Mouse (Mus musculus) MEL (cell line): ENCODE data around the gene Cntnap1. TPM values are rescaled to one million over a fixed set of nuclear protein-coding genes. Genes with fewer than 3 reads are reported as not detected.

Experiments used
- DNase-seq: peaks from one replicate; pipeline ENCODE4 v3.0.0; 2011; ENCODE audit warnings: low read depth, low spot score
- H3K27ac ChIP-seq: 2 replicates; pipeline ENCODE4 v1.5.1; 2012; ENCODE audit warnings: low read depth, mild to moderate bottlenecking, control low read depth, low read length, moderate library complexity; ENCODE audit not compliant: control insufficient read depth
- H3K27me3 ChIP-seq, 2 experiments: fragments of 150-350 bp in 1 of 2; sonication (generic) in 1 of 2; 2 replicates each; pipeline ENCODE4 v1.6.1; 2012; ENCODE audit warnings: low read length in 2 of 2, mild to moderate bottlenecking in 2 of 2, improper control_type of control experiment in 1 of 2, moderate library complexity in 1 of 2; ENCODE audit not compliant: insufficient read depth in 2 of 2, control insufficient read depth in 1 of 2
- H3K36me3 ChIP-seq, 2 experiments: 2 replicates each; pipeline ENCODE4 v1.6.1; 2012 to 2014; ENCODE audit warnings: low read length in 2 of 2, improper control_type of control experiment in 1 of 2, inconsistent platforms in 1 of 2, mild to moderate bottlenecking in 1 of 2; ENCODE audit not compliant: insufficient read depth in 2 of 2, control insufficient read depth in 1 of 2
- H3K4me1 ChIP-seq, 2 experiments: fragments of 150-350 bp in 1 of 2; sonication (generic) in 1 of 2; 2 replicates each; pipeline ENCODE4 v1.6.1; 2012; ENCODE audit warnings: low read length in 2 of 2, improper control_type of control experiment in 1 of 2, mild to moderate bottlenecking in 1 of 2; ENCODE audit not compliant: insufficient read depth in 2 of 2, control insufficient read depth in 1 of 2
- H3K4me3 ChIP-seq, 2 experiments: fragments of 150-350 bp in 1 of 2; sonication (generic) in 1 of 2; 2 replicates each; pipeline ENCODE4 v1.5.1; 2012; ENCODE audit warnings: low read depth in 2 of 2, low read length in 2 of 2, mild to moderate bottlenecking in 2 of 2, moderate library complexity in 2 of 2, control low read depth in 1 of 2, improper control_type of control experiment in 1 of 2; ENCODE audit not compliant: control insufficient read depth in 1 of 2, insufficient read depth in 1 of 2
- H3K79me2 ChIP-seq: 2 replicates; pipeline ENCODE4 v1.6.1; 2012; ENCODE audit warnings: mild to moderate bottlenecking, low read length, moderate library complexity; ENCODE audit not compliant: control insufficient read depth, poor library complexity, insufficient read depth
- H3K9ac ChIP-seq: 2 replicates; pipeline ENCODE4 v1.6.1; 2012; ENCODE audit warnings: low read depth, mild to moderate bottlenecking, control low read depth, low read length, moderate library complexity; ENCODE audit not compliant: control insufficient read depth, poor library complexity, severe bottlenecking
- H3K9me3 ChIP-seq: fragments of 150-350 bp; sonication (generic); replicated peaks from 2 replicates; pipeline ENCODE4 v1.6.1; 2012; ENCODE audit warnings: mild to moderate bottlenecking, low read length, improper control_type of control experiment, moderate library complexity; ENCODE audit not compliant: insufficient read depth
- CHD1 ChIP-seq: IDR thresholded peaks from 2 replicates; pipeline ENCODE4 v1.6.1; 2012; ENCODE audit warnings: low read depth, mild to moderate bottlenecking, inconsistent platforms, low read length, improper control_type of control experiment
- CTCF ChIP-seq, 3 experiments: IDR thresholded peaks in 2 of 3; conservative IDR thresholded peaks in 1 of 3; 2 replicates each; pipeline ENCODE4 v1.5.1; 2011 to 2012; ENCODE audit warnings: low read length in 3 of 3, low read depth in 2 of 3, mild to moderate bottlenecking in 2 of 3, improper control_type of control experiment in 1 of 3, inconsistent platforms in 1 of 3, mixed read lengths in 1 of 3, moderate library complexity in 1 of 3; ENCODE audit not compliant: control insufficient read depth in 1 of 3, insufficient read depth in 1 of 3, poor library complexity in 1 of 3, severe bottlenecking in 1 of 3
- E2F4 ChIP-seq: IDR thresholded peaks from 2 replicates; pipeline ENCODE4 v1.6.1; 2011; ENCODE audit warnings: low read depth, low read length, improper control_type of control experiment, borderline replicate concordance
- GABPA ChIP-seq: IDR thresholded peaks from 2 replicates; pipeline ENCODE4 v1.6.1; 2012; ENCODE audit warnings: low read depth, mild to moderate bottlenecking, inconsistent platforms, low read length, improper control_type of control experiment, moderate library complexity
- HCFC1 ChIP-seq: IDR thresholded peaks from 2 replicates; pipeline ENCODE4 v1.6.1; 2012; ENCODE audit warnings: low read depth, mild to moderate bottlenecking, inconsistent platforms, low read length, improper control_type of control experiment, moderate library complexity
- JUND ChIP-seq: IDR thresholded peaks from 2 replicates; pipeline ENCODE4 v1.6.1; 2011; ENCODE audit warnings: low read depth, mild to moderate bottlenecking, improper control_type of control experiment, low read length
- KAT2A ChIP-seq: conservative IDR thresholded peaks from 2 replicates; pipeline ENCODE4 v1.6.1; 2012; ENCODE audit warnings: low read depth, low read length, improper control_type of control experiment, inconsistent platforms
- MAFK ChIP-seq: IDR thresholded peaks from 2 replicates; pipeline ENCODE4 v1.6.1; 2011; ENCODE audit warnings: low read depth, mild to moderate bottlenecking, low read length, improper control_type of control experiment, borderline replicate concordance
- MAX ChIP-seq: IDR thresholded peaks from 2 replicates; pipeline ENCODE4 v1.6.1; 2011; ENCODE audit warnings: low read length, improper control_type of control experiment
- MAZ ChIP-seq: IDR thresholded peaks from 2 replicates; pipeline ENCODE4 v1.6.1; 2012; ENCODE audit warnings: low read depth, mild to moderate bottlenecking, inconsistent platforms, low read length, improper control_type of control experiment
- MEF2A ChIP-seq: IDR thresholded peaks from 2 replicates; pipeline ENCODE4 v1.6.1; 2014; ENCODE audit warnings: low read depth, mild to moderate bottlenecking, inconsistent platforms, low read length, improper control_type of control experiment; ENCODE audit not compliant: poor library complexity, insufficient replicate concordance, severe bottlenecking; ENCODE audit errors: extremely low read depth
- POLR2AphosphoS2 ChIP-seq: IDR thresholded peaks from 2 replicates; pipeline ENCODE4 v1.6.1; 2011; ENCODE audit warnings: low read length, improper control_type of control experiment
- POLR2AphosphoS5 ChIP-seq: IDR thresholded peaks from 2 replicates; pipeline ENCODE4 v1.6.1; 2012; ENCODE audit warnings: low read depth, borderline replicate concordance, mild to moderate bottlenecking, inconsistent platforms, low read length, moderate library complexity, mixed read lengths
- RAD21 ChIP-seq: IDR thresholded peaks from 2 replicates; pipeline ENCODE4 v1.6.1; 2011; ENCODE audit warnings: mild to moderate bottlenecking, low read depth, low read length, improper control_type of control experiment
- RCOR1 ChIP-seq: IDR thresholded peaks from 2 replicates; pipeline ENCODE4 v1.6.1; 2012; ENCODE audit warnings: low read depth, mild to moderate bottlenecking, inconsistent platforms, low read length, improper control_type of control experiment
- SMC3 ChIP-seq: IDR thresholded peaks from 2 replicates; pipeline ENCODE4 v1.6.1; 2011; ENCODE audit warnings: low read depth, low read length, improper control_type of control experiment
- TAL1 ChIP-seq: IDR thresholded peaks from 2 replicates; pipeline ENCODE4 v1.6.1; 2012; ENCODE audit warnings: mild to moderate bottlenecking, inconsistent platforms, low read length, moderate library complexity, mixed read lengths
- USF1 ChIP-seq: IDR thresholded peaks from 2 replicates; pipeline ENCODE4 v1.6.1; 2014; ENCODE audit warnings: low read depth, mild to moderate bottlenecking, inconsistent platforms, low read length, improper control_type of control experiment, moderate library complexity
- ZC3H11A ChIP-seq: IDR thresholded peaks from 2 replicates; pipeline ENCODE4 v1.6.1; 2012; ENCODE audit warnings: low read depth, mild to moderate bottlenecking, inconsistent platforms, low read length, improper control_type of control experiment
- ZKSCAN1 ChIP-seq: IDR thresholded peaks from 2 replicates; pipeline ENCODE4 v1.6.1; 2012; ENCODE audit warnings: low read depth, mild to moderate bottlenecking, inconsistent platforms, low read length, improper control_type of control experiment, moderate library complexity
- ZMIZ1 ChIP-seq: IDR thresholded peaks from 2 replicates; pipeline ENCODE4 v1.6.1; 2012; ENCODE audit warnings: low read depth, mild to moderate bottlenecking, inconsistent platforms, low read length, improper control_type of control experiment, moderate library complexity
- ZNF384 ChIP-seq: IDR thresholded peaks from 2 replicates; pipeline ENCODE4 v1.6.1; 2012; ENCODE audit warnings: low read depth, mild to moderate bottlenecking, inconsistent platforms, low read length, improper control_type of control experiment
- polyA plus RNA-seq, 2 experiments: library from polyadenylated mRNA; stranded (reverse) in 1 of 2; unstranded in 1 of 2; fragments of >175 nt in 1 of 2; fragments of >200 nt in 1 of 2; gene quantifications; 2 replicates each; pipeline versions ENCODE4 v1.2.1 to v1.2.4; 2012; ENCODE audit warnings: low replicate concordance in 2 of 2, low read depth in 1 of 2; ENCODE audit not compliant: insufficient read length in 2 of 2, insufficient read depth in 1 of 2, missing spikeins in 1 of 2
- total RNA-seq: library from RNA; depleted of rRNA; stranded (reverse); fragments of 300-350 nt; gene quantifications from 2 replicates; pipeline ENCODE4 v1.2.3, GENCODE M21; 2012

Gene Cntnap1
- total and polyA plus RNA-seq, 3 experiments = 0.01 TPM; not detected in 2

- H3K4me1 ChIP-seq = peaks cover 0 to 10% of the 10 kb centered on the region in 2 experiments; a peak in 2 of 4 replicates
- H3K4me3 ChIP-seq = no peak overlapping the region
- H3K79me2 ChIP-seq = no peaks in the 10 kb centered on the region
- no peak overlapping the region for H3K27ac ChIP-seq
- DNase-seq = no peak
- H3K27me3 ChIP-seq = 0 out of 4 replicates have a peak, but pooled peaks cover 0 to 2% of the 10 kb centered on the region in 2 experiments
- TF ChIP-seq MAX (no peak), USF1 (no peak), JUND (no peak), MAZ (no peak), HCFC1 (no peak), ZNF384 (no peak), RCOR1 (no peak), RAD21 (no peak), CHD1 (no peak), KAT2A (no peak), MEF2A (no peak), ZMIZ1 (no peak), ZC3H11A (no peak), POLR2AphosphoS2 (no peak), E2F4 (no peak), ZKSCAN1 (no peak), MAFK (no peak), TAL1 (no peak)
- H3K36me3 ChIP-seq = peaks cover 0 to 6% of the 10 kb centered on the region in 2 experiments; a peak in 2 of 4 replicates
- no peak overlapping the region for H3K9ac ChIP-seq
- H3K9me3 ChIP-seq = no peaks in the 10 kb centered on the region
Measured at GRCm38 (mm10) chr11:101176117-101176691, 5.9 kb downstream of the Cntnap1 start.

GRCm38 (mm10) chr11:101176933-101177773 is 6.8 kb downstream of the Cntnap1 start:
- Histone ChIP-seq H3K9ac (no peak overlapping the region), H3K4me1 (peaks cover 0 to 9% of the 10 kb centered on the region in 2 experiments; a peak in 2 of 4 replicates), H3K27ac (no peak overlapping the region)

More at GRCm38 (mm10) chr11:101176933-101177773, 6.8 kb downstream of the Cntnap1 start:
- H3K79me2 ChIP-seq = no peaks in the 10 kb centered on the region
- H3K36me3 ChIP-seq = peaks cover 0 to 6% of the 10 kb centered on the region in 2 experiments; a peak in 2 of 4 replicates
- DNase-seq = peak; percentile 62
- no peak overlapping the region for H3K4me3 ChIP-seq
- peak; percentile 48 for TF ChIP-seq ZC3H11A
- TF ChIP-seq CTCF (IDR thresholded peaks at IDR 0.05 in 2 of 3, conservative IDR thresholded peaks at IDR 0.05 in 1 of 3; ENCODE audit: control insufficient read depth in 1 of 3, insufficient read depth in 1 of 3, low read depth in 2 of 3, low read length in 3 of 3, poor library complexity in 1 of 3, severe bottlenecking in 1 of 3) = peak; percentile 44 to 77 (median 74)
- TF ChIP-seq RAD21 = peak; percentile 52
- peak; percentile 77 for TF ChIP-seq SMC3
- TF ChIP-seq POLR2AphosphoS5 = no peak
- TF ChIP-seq MAZ = peak; percentile 41; the same call in 1 of the 2 replicates
- TF ChIP-seq GABPA = no peak
- no peaks in the 10 kb centered on the region for H3K9me3 ChIP-seq
- H3K27me3 ChIP-seq = 0 out of 4 replicates have a peak, but pooled peaks cover 0 to 2% of the 10 kb centered on the region in 2 experiments
